Mouse (Mus musculus) c-Kit-positive CD71-positive TER-119-negative erythroid progenitor cells, embryonic 14.5 days (primary cell): Measurements from ENCODE around the gene Unc45b.

Experiments used
- DNase-seq: peaks from one replicate; pipeline ENCODE4 v3.0.0-alpha.2; 2013; ENCODE audit warnings: low read depth

Gene Unc45b

DNA sequence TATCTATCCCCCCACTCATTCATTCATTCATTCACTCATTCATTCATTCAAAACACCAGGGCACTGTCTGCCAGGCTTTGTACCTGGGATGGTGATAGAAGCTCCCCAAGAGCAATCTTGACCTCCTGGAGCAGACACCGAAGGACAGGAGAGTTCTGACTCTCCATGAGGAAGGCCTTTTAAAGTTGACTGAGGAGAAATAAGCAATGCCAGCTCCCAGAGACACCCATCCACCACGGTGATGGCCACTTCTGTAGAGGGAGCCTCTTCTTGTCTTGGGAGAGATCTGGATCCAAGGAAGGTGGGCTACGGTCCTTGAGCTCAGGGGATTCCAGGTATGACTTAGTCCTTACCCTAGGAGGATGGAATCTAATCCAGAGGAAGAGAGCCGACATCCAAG, at the start of gene Unc45b:
Unc45b (plus strand) TSS at position 301 of the 400 bp plus-strand sequence.
- DNase-seq: no peak

DNA sequence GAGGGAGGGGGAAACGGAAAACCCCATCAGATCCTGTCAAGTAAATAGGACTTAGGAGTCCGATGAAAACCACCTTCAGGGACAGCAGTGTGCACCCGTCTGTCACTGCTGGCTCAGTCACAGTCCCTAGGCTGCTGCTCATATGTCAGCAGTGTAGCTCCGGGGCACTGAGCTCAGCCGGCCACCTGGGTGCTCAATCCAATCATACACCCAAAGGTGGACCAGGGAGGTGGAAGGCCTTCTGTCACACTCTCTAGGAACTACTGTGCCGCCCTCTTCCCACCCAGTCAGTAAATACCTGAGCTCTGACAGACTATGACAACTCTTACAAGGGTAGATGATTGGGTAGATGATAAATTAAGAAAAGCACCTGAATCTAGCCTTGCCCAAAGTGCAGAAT, 49.6 kb upstream of the Unc45b start:
- DNase-seq: no peak

DNA sequence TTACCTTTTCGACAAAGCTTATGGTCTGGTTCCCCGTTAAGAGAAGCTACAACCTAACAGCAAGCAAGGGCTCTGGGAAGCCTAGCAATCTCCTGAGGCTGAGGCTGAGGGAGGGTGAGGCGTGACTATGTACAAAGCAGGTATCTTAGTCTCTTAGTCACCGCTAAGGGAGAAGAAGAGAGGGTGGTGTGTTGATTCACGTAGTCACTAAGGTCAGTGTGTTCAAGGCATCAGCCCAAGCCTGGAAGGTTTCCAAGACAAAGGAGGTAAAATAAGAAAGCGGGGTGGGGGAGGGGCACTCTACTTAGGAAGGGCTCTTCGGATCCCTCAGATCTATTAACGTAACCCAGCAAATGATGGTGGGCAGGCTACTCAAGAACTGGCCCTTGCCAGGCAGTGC, 48.8 kb upstream of the Unc45b start:
- no peak for DNase-seq

DNA sequence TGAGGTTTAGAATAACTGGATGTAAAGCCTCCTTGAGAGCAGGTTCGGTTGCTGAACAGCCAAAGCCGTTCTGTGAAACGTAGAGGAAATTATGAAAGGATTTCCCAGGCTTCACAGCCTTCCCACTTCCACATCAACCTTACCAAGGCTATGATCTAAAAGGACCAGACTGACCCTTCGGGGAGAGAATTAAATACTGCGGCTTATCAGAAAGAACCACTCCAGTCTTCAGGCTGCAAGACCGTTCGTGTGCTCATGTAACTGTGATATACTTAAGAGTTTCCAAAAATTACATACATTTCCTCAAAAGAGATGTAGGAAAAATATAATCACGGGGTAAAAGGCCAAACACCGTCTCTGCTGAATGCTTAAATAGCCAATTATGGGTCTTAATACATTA, 47.7 kb upstream of the Unc45b start:
- no peak for DNase-seq

DNA sequence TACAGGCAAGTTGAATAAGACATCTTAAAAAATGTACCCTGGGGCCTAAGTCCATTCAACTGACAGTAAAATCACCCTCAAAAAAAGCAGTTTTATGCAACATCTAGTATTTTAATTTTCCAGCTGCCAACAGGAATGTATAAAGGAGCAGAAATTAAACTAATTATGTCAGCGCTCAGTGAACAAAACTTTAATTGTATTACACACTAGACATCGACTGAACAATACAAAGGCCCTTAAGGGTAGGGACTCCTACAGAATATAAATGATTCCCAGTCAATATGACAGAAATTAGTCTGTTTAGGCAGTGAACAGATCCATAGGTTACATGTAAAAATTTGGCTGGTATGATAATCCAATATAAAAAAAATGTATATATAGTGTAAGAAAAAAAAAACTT, 47.3 kb upstream of the Unc45b start:
- DNase-seq: no peak

DNA sequence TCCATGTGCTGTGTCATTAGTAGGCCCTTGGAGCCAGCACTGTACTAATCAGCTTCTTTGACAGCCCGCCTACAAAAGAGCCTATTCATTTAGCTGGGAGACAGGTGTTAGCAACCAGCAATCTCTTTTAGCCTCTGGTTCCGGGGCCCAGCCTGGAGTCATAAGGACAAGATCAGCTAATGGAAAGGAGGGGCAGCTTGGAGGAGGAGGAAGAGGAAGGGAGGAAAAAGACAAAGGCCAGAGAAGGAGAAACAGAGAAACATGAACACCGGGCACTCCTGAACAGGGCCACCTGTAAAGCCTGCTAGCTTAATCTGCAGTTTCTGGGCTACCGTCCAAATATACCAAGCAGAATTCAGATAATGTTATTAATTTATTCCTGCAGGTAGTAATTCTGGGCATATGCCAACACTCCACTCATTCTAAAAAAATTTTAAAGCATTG, 46.8 kb upstream of the Unc45b start:
- DNase-seq: no peak

DNA sequence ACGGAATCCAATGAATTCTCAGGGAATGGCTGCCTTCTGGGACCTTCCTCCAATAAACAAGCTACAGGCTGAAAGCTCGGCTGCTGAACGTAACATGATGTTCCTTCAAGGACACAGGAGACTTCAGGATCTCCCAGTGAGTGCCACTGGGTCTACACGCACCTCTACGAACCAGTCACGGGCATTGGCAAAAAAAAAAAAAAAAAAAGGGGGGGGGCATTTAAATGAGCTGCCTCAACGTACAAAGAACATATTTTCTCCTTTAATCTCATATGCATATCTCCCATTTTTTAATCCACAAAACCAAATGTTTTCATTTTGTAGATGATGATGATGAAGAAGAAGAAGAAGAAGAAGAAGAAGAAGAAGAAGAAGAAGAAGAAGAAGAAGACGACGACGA, 44.4 kb upstream of the Unc45b start:
- no peak for DNase-seq

DNA sequence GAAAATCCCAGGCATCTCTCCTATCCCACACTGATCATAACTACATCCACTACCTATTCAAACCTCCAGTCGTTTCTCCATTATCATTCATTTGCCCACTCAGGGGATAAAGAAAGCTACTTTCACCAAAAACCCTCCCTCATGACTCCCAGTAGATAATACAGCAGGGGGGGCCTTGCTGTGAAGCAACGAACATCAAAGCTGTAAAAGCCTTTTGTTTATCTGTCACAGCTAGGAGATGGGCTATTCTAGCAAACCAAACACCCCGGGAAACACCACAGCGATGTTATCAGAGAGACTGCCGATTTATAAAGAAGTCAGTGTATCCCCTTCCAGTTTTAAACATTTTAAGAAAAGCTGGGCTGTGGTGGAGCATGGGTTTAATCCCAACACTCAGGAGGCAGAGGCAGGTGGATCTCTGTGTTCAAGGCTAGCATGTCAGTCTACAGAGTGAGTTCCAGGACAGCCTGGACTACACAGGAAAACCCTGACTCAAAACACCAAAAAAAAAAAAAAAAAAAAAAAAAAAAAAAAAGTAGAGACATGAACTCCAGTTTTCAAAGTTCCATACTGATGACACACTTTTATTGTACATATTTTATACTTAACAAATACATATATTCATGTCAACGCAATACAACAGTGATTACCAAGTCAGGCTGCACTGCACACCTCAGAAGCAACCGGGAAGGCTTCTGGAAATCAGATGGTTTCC, 43.3 kb upstream of the Unc45b start:
- DNase-seq: no peak

DNA sequence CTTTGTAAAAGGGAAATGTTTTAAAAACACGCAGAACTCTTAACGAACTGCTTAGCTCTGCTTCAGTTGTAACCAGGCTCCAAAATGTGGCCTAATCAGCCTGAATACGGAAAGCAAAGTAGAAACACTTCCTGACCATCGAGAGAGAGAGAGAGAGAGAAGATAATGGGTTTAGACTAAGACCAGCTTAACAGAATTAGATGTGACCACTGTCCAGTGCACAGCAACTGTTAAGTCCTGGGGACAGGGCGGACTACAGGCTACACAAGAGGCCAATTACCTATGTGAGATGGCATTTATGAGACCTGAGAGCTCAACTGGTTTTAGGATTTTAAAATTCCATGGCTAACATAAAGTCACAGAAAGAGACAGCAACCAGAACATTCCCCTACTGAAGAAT, 42.4 kb upstream of the Unc45b start:
- DNase-seq: no peak

DNA sequence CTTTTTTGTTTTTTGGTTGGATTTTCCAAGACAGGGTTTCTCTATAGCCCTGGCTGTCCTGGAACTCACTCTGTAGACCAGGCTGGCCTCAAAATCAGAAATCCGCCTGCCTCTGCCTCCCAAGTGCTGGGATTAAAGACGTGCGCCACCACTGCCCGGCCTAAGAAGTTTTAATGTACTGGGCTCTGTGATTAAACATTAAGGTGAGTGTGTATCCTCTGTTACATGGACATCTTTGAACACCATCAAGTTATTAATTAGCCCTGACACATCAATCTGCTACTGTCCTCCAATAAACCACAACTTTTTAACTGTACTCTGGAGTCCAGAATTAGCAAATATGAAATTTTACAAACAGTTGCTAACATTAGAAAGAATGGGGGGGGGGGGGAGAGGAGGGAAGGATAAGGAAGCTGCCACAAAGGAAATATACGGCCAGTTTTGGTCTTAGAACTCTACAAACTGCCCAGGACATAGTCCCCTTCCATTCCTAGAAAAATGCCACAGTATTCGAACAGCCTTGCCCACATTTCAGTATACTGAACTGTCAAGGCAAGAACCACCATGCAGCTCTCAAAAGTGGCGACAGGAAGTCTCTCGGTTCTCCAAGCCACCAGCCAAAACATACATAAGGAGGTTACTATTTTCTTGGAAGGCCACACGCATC, 40.7 kb upstream of the Unc45b start:
- DNase-seq: no peak

DNA sequence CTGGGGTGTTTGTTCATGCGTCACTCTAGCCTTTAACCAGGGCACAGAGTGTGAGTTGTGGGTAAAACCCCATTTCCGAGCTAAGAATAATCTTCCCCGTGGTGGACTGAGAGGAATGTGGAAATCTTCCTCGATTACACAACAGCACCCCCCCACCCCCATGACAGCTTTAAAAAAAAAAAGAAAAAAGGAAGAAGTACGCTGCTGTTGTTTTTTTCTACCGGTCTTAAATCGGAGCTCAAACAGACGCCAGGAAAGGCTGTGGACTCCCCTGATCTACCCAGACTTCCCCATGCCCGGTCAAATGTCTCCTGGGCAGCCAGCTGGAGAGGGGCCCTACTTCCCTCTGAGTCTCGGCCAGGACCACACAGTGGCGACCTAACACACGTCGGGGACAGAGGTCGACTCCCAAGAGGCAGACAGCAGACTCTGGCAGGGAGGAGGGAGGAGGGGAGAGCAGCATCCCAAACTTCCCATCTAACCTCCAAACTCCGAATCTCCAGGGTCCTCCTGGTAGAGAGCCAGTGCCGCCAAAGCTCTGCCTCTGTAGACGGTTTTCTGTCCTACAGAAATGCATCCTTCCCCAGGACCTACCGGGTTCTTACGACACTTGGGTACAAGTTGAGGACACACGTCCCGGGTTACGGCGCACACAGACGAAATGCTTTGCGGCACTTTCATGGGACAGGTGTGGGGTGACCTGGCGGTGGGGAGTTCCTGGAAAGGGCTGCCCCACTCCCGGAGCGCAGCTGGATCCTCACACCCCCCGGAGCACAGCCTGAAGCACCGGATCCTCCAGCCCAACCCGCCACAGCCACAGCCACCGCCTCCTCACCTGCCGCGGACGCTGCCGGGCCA, 39.9 kb upstream of the Unc45b start:
- no peak for DNase-seq

DNA sequence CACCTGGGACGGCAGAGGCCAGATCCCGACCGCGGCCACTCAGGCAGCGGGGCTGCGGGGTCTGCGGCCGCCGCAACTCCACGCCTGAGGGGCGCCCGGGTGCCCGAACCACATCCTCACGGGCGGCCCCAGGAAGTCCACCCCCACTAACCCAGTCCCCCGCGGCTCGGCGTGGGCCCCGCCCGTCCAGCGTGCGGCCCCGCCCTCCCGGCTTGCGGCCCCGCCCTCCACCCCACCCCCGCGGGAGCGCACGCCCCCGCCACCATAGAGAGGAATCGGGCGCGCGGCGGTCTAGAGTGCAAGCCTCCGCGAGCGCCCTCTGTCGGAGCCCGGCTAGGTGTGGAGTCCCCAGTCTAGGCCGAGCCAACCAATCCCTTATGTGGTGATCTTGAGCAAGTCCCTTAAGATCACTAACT, 39.3 kb upstream of the Unc45b start, which contains the start of gene Rffl:
Rffl (minus strand) TSS at position 180 of the 416 bp plus-strand sequence.
- peak; percentile 92 for DNase-seq

DNA sequence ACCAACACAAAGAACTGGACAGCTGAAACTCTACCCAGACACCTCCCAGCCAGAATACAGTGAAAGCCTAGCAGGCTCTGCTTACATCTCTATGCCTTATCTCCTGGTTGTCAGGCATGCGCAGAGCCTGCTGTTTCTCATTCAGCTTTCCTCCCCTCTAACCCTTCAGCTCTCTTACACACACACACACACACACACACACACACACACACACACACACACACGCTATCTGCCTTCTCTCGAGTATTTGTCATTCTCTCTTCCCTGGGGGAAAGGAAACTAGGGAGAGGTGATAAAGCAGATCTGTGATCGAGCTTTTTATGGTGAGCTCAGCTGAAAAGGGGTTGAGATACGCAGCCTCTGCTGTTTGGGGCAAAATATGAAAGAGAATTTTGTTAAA, 35.4 kb upstream of the Unc45b start:
- DNase-seq: no peak

DNA sequence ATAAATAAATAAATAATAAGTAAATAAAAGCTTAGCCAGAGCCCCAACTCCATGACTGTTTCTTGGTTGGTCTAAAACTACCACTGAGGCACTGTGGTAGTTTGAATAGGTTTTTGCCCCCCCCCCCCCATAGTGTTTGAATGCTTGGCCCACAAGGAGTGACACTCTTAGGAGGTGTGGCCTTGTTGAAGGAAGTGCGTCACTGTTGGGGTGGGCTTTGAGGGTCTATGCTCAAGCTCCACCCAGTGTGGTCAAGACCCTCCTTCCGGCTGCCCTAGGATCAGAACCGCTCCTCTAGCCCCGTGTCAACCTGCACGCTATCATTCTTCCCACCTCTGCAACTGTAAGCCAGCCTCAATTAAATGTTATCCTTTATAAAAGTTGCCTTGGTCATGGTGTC, 34.7 kb upstream of the Unc45b start:
- no peak for DNase-seq

DNA sequence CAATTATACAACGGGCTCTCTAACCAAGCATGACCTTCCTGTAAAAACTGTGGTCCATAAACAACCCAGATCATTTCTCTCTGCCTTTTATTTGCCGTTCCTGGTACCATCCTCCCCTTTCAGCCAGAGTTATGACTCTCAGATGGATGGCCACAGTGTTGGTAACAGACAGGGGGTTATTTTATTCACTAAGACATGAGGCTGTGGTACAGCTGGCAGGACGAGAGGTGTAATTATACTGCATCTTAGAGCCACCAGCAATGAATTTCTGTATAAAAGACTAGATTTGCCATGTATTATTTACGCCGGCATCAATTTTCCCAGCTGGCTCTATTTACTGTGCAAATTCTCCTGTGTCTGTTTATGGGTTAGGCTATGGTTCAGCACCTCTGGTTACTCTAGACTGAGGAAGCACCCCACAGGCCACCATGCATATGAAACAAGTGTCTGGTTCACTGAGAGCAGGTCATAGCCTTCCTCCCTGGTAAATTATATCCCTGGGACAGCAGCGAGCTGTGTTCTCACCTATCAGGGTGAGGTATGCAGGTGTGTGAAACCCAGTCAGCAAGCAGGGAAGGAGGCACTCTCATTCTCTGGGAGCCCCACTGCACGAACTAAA, 32.5 kb upstream of the Unc45b start:
- no peak for DNase-seq

DNA sequence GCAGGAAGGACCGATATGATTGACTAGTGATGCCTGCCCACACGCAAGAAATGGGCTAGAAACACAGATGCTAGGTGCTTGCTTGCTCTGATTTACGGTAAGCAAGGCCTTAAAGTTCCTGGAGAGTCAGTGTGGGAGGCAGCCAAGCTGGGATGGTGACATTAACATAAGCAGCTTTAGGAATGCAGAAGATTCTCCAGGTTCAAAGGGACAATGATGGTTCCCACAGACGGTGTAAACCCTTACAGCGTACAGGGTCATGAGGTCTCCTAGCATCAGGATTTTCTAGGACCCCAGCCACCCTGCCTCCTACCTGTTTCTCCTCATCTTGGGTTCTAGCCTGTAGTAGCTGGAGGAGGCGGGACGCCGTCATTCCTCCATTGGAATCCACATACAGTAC, 27.2 kb upstream of the Unc45b start:
- DNase-seq: no peak

DNA sequence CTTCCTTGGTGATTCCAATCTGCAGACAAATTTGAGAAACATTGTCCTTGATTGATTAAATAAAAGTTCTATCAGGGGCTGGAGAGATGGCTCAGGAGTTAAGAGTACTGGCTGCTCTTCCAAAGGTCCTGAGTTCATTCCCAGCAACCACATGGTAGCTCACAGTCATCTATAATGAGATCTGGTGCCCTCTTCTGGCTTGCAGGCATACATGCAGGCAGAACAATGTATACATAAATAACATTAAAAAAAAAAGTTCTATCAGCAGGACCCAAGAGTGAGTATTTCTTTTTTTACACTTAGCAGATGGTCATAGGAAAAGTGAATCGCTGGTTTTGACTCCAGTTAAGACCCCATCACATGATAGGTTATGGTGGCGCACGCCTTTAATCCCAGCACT, 23.8 kb upstream of the Unc45b start:
- DNase-seq: no peak

DNA sequence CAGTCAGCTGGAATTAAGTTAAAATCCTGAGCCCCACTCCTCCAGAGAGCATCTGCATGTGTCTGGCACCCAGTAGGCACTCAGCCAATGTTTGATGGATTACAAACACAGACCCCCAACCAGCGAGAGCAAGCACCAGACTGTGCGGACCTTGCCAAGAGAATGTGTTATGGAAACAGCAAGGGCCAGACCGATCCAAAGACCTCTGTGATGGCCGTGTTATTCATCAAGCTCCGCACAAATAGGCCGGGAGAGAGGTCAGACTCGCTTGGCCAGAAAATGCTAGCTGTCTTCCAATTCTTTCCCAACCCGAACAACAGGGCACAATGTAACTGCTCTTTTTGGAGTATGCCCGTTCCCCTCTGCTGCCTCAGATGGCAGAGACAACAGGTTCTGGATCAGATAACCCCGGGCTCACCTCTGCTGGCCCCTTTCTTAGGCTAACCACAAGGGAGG, 21.8 kb upstream of the Unc45b start:
- DNase-seq: no peak

DNA sequence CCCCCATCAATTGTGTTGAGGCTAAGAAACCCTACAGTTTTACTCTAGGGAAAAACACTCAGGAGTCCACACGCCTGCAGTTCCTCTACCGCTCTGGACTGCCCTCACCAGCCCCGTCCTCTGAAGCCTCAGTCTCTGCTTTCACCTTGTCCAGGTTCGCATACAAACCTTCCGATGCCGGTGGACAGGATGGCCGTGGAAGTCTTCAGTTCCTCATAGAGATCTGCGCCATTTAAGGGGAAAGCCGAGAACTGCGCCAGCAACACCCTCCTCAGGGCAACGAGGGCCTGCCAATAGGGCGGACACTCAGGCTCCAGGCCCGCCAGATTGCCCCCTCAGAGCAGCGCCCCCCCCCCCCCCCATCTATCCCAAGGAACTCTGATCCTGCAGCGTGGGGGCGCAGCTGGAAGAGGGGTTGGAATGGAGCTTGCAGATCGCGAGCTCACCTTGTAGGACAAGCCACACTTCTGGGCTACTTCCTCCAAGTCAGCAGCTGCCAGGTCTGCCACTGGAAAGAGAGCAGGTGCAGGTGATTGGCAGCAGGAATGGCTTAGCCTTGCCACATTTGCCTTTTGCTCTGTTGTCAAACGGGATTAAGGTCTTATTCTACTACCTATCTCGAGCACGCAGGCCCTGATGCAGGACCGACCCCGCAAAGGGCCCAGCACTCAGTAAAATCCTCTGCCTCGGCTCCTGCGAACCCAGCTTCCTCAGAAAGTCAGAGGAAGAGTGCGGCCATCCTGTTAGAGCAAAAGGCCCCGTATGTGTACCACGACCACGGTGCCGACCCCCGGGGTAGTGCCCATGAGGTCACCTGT, 20.6 kb upstream of the Unc45b start:
- no peak for DNase-seq

DNA sequence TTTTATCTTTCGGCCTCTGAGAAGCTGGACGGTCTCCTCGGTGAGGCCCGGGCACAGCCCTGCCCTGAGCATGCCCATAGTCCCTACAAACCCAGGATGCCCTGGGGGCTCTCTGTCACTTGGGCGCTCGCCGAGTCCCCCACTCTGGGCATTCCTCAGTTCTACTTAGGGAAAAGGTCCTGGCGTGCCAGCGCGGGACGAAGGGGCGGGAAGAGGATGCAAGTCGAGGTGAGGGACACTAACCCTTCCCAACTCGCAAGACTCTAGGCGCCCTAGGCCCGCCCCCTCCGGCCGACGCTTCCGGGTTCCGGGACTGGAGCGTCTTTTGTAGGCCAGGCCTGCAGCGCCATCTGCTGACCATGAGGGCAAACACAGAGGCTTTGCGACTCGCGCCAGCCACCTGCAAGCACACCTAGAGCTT, 20.0 kb upstream of the Unc45b start, which contains the start of gene Rad51d:
Rad51d (minus strand) TSS at position 273 of the 421 bp plus-strand sequence.
- peak; percentile 96 for DNase-seq

DNA sequence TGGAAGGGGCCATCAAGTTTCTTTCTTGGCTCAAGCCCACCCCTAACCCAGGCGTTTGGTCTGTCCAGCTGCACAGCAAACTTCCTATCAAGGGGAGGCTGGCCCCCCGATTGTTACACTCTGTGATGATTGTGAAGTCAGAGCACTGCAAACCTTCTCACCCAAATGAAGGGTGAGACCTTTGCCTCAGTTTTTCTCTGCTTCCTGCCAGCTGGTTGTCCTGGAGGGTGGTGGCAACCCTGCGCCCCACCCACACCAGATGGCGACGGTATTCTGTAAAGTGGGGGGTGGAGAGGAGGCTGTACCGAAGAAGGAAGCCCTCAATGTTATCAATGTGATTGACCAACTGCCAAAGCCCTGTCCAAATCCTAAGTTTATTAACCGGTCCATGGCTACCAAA, 18.4 kb upstream of the Unc45b start, which contains the start of gene Fndc8:
Fndc8 (plus strand) TSS at position 189 of the 400 bp plus-strand sequence.
- no peak for DNase-seq
